Mouse (Mus musculus) cortical plate, adult 2 months (tissue): ENCODE results near the gene Cdon.

ENCODE experiments used
- CTCF ChIP-seq: fragments of 200-500 bp; IDR thresholded peaks from 2 replicates; pipeline ENCODE4 v1.5.1; 2011; ENCODE audit warnings: mild to moderate bottlenecking, control low read depth, low read length; ENCODE audit not compliant: insufficient read depth; ENCODE audit errors: extremely low read depth
- POLR2A ChIP-seq: fragments of 200-500 bp; IDR thresholded peaks from 2 replicates; pipeline ENCODE4 v1.6.1; 2011; ENCODE audit warnings: mild to moderate bottlenecking, low read length, control low read depth; ENCODE audit not compliant: insufficient read depth; ENCODE audit errors: extremely low read depth

DNA sequence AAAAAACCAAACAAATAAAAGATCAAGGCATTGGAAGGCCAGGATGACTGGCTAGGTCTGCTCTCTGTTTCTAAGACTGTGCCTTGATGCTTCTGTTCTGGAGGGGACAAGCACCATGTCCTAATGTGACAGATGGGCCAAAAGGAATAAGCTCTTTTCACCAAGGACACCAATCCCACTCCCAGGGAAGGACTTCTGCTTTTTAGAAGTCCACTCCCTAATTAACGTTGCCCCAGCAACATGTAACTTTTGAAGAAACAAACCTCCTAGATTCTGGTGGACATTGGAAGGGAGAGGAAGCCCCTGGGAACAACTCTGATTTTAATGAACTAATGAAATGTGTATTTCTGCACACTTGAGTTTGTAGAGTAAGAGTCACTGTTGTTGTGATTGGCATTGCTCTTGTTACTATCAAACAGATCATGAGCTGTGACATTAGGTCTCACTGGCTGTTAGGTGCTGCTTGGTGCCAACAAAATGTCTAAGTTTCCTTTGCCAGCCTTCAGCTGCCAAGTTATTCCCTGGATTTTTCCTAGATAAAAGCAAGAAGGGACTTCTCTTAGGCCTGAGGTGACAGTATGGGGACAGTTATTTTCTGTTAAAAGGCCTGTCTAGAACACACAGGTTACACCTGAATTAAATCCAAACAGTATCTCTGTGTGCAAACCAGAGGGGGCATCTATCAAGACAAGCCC, 102.0 kb downstream of the Cdon start:
- TF ChIP-seq CTCF (no peak), POLR2A (no peak)
